Mouse (Mus musculus) gastrocnemius, postnatal 4 days (tissue): ENCODE measurements around the gene 1700020L24Rik. TPM values are rescaled to one million over a fixed set of nuclear protein-coding genes. Genes with fewer than 3 reads are reported as not detected.

Source experiments
- DNase-seq, 2 experiments: peaks; one replicate each; pipeline ENCODE4 v3.0.0; 2021 to 2022; ENCODE audit warnings: low spot score in 2 of 2, mixed read lengths in 2 of 2
- long read RNA-seq, 2 experiments: library from polyadenylated mRNA; stranded (forward); transcript quantifications; one replicate each; pipeline ENCODE4 v2.0.0; 2021
- total RNA-seq, 2 experiments: library from RNA; stranded (reverse); gene quantifications; 2 replicates each; pipeline ENCODE4 v1.2.3; 2021

Gene 1700020L24Rik
- not detected for total RNA-seq
- long read RNA-seq, experiment 1: 0 reads
- long read RNA-seq, experiment 2, partial matches to known transcripts: 0 of 1 reads
- long read RNA-seq, experiment 2, other reads (novel, unspliced or antisense): 1 of 1 reads

GRCm38 (mm10) chr11:83437377-83437776, at the start of gene 1700020L24Rik:
1700020L24Rik (plus strand) TSS chr11:83437677.
- DNase-seq: no peak

GRCm38 (mm10) chr11:83393062-83393461, 44.4 kb upstream of the 1700020L24Rik start:
- no peak for DNase-seq

- DNase-seq: no peak
Observed at GRCm38 (mm10) chr11:83394802-83395439, 42.6 kb upstream of the 1700020L24Rik start.

GRCm38 (mm10) chr11:83397626-83398025, 39.9 kb upstream of the 1700020L24Rik start:
- no peak for DNase-seq

GRCm38 (mm10) chr11:83398724-83399123, 38.8 kb upstream of the 1700020L24Rik start:
- DNase-seq: no peak

- no peak for DNase-seq
Observed at GRCm38 (mm10) chr11:83403787-83404186, 33.7 kb upstream of the 1700020L24Rik start.

GRCm38 (mm10) chr11:83406391-83406790, 31.1 kb upstream of the 1700020L24Rik start:
- no peak for DNase-seq

- no peak for DNase-seq
Observed at GRCm38 (mm10) chr11:83408242-83408641, 29.2 kb upstream of the 1700020L24Rik start.

- DNase-seq: peak in 1 of 2 experiments; percentile 25
Observed at GRCm38 (mm10) chr11:83409087-83409754, 28.3 kb upstream of the 1700020L24Rik start, which contains the start of gene Rasl10b. Rasl10b (plus strand) TSS chr11:83409137.

GRCm38 (mm10) chr11:83409792-83410291, 27.6 kb upstream of the 1700020L24Rik start:
- DNase-seq: no peak

- no peak for DNase-seq
Observed at GRCm38 (mm10) chr11:83410510-83410909, 27.0 kb upstream of the 1700020L24Rik start.

GRCm38 (mm10) chr11:83417080-83417479, 20.4 kb upstream of the 1700020L24Rik start:
- peak in 1 of 2 experiments; percentile 63 for DNase-seq

- DNase-seq: no peak
Observed at GRCm38 (mm10) chr11:83417708-83418107, 19.8 kb upstream of the 1700020L24Rik start.

GRCm38 (mm10) chr11:83418566-83418965, 18.9 kb upstream of the 1700020L24Rik start:
- DNase-seq: no peak

GRCm38 (mm10) chr11:83420338-83420737, 17.1 kb upstream of the 1700020L24Rik start:
- no peak for DNase-seq

- DNase-seq: peak in 1 of 2 experiments; percentile 74
Observed at GRCm38 (mm10) chr11:83421305-83421704, 16.2 kb upstream of the 1700020L24Rik start.

GRCm38 (mm10) chr11:83424681-83425080, 12.8 kb upstream of the 1700020L24Rik start:
- DNase-seq: peak in 1 of 2 experiments; percentile 67

- no peak for DNase-seq
Observed at GRCm38 (mm10) chr11:83426964-83427363, 10.5 kb upstream of the 1700020L24Rik start.

- no peak for DNase-seq
Observed at GRCm38 (mm10) chr11:83429355-83429754, 8.1 kb upstream of the 1700020L24Rik start, which contains the start of gene Gas2l2. Gas2l2 (minus strand) TSS chr11:83429455.

GRCm38 (mm10) chr11:83432533-83432932, 4.9 kb upstream of the 1700020L24Rik start:
- no peak for DNase-seq

- DNase-seq: no peak
Observed at GRCm38 (mm10) chr11:83439426-83440060, 2.1 kb downstream of the 1700020L24Rik start.
